Mouse (Mus musculus): ENCODE measurements at regions not wholly inside any gene's neighbourhood (a gene's known extent, or its start where the extent isn't known, plus 50 kb on each side); places are given as distances from the start of the nearest gene placed in this dataset.
A peak's percentile ranks its signal among the peaks of the same experiment; 100 is the strongest.

GRCm38 (mm10) chr13:10540197-10540940 lies 179.7 kb upstream of the Chrm3 start:
- no peaks in the 10 kb centered on the region for H3K27me3 ChIP-seq (ENCODE audit: insufficient read depth, low read length)
- no peak overlapping the region for H3K9ac ChIP-seq
- no peak overlapping the region for H3K4me3 ChIP-seq (ENCODE audit: low read depth, low read length)
- ATAC-seq (ENCODE audit: insufficient read depth): no peak
- no peaks in the 10 kb centered on the region for H3K36me3 ChIP-seq (ENCODE audit: insufficient read depth)
- 75% methylated on average over 8 of the region's 8 CpGs for WGBS
- no peaks in the 10 kb centered on the region for H3K4me1 ChIP-seq (ENCODE audit: insufficient read depth)
- TF ChIP-seq CTCF (IDR thresholded peaks at IDR 0.05; ENCODE audit: low read depth): no peak
- no peak overlapping the region for H3K27ac ChIP-seq (ENCODE audit: low read depth)
- H3K4me2 ChIP-seq: no peak overlapping the region
- DNase-seq: no peak
- no peaks in the 10 kb centered on the region for H3K9me3 ChIP-seq (ENCODE audit: low read depth, low read length)

GRCm38 (mm10) chr13:10538927-10539326 lies 178.3 kb upstream of the Chrm3 start:
- Histone ChIP-seq H3K4me2 (no peak overlapping the region), H3K4me1 (ENCODE audit: insufficient read depth) (no peaks in the 10 kb centered on the region), H3K27ac (ENCODE audit: low read depth) (no peak overlapping the region), H3K9me3 (ENCODE audit: low read depth, low read length) (no peaks in the 10 kb centered on the region), H3K27me3 (ENCODE audit: insufficient read depth, low read length) (no peaks in the 10 kb centered on the region), H3K36me3 (ENCODE audit: insufficient read depth) (no peaks in the 10 kb centered on the region), H3K9ac (no peak overlapping the region), H3K4me3 (ENCODE audit: low read depth, low read length) (no peak overlapping the region)
- TF ChIP-seq CTCF (IDR thresholded peaks at IDR 0.05; ENCODE audit: low read depth): peak; percentile 54
- WGBS: 80% methylated on average over 4 of the region's 4 CpGs
- DNase-seq: no peak
- ATAC-seq (ENCODE audit: insufficient read depth): no peak

GRCm38 (mm10) chr13:10527251-10527650 lies 166.6 kb upstream of the Chrm3 start:
- no peak overlapping the region for H3K4me3 ChIP-seq (ENCODE audit: low read depth, low read length)
- H3K36me3 ChIP-seq (ENCODE audit: insufficient read depth): no peaks in the 10 kb centered on the region
- no peaks in the 10 kb centered on the region for H3K4me1 ChIP-seq (ENCODE audit: insufficient read depth)
- ATAC-seq (ENCODE audit: insufficient read depth): no peak
- no peak overlapping the region for H3K9ac ChIP-seq
- H3K27ac ChIP-seq (ENCODE audit: low read depth): no peak overlapping the region
- no peak for TF ChIP-seq CTCF (IDR thresholded peaks at IDR 0.05; ENCODE audit: low read depth)
- no peaks in the 10 kb centered on the region for H3K9me3 ChIP-seq (ENCODE audit: low read depth, low read length)
- WGBS: 70% methylated on average over 2 of the region's 2 CpGs
- H3K27me3 ChIP-seq (ENCODE audit: insufficient read depth, low read length): no peaks in the 10 kb centered on the region
- DNase-seq: no peak
- no peak overlapping the region for H3K4me2 ChIP-seq

GRCm38 (mm10) chr13:10526470-10527207 lies 166.0 kb upstream of the Chrm3 start:
- DNase-seq (peak; percentile 54), ATAC-seq (ENCODE audit: insufficient read depth) (peak; percentile 44; the same call in 1 of the 2 replicates)
- Histone ChIP-seq H3K9me3 (ENCODE audit: low read depth, low read length) (no peaks in the 10 kb centered on the region), H3K4me1 (ENCODE audit: insufficient read depth) (no peaks in the 10 kb centered on the region), H3K36me3 (ENCODE audit: insufficient read depth) (no peaks in the 10 kb centered on the region), H3K9ac (no peak overlapping the region), H3K4me2 (no peak overlapping the region), H3K27me3 (ENCODE audit: insufficient read depth, low read length) (no peaks in the 10 kb centered on the region), H3K4me3 (ENCODE audit: low read depth, low read length) (no peak overlapping the region), H3K27ac (ENCODE audit: low read depth) (no peak overlapping the region)
- 52% methylated on average over 5 of the region's 5 CpGs for WGBS
- TF ChIP-seq CTCF (IDR thresholded peaks at IDR 0.05; ENCODE audit: low read depth): no peak

GRCm38 (mm10) chr13:10504211-10504610 lies 143.6 kb upstream of the Chrm3 start:
- H3K9ac ChIP-seq: no peak overlapping the region
- TF ChIP-seq CTCF (IDR thresholded peaks at IDR 0.05; ENCODE audit: low read depth): no peak
- H3K27me3 ChIP-seq (ENCODE audit: insufficient read depth, low read length): no peaks in the 10 kb centered on the region
- ATAC-seq (ENCODE audit: insufficient read depth) (no peak), DNase-seq (no peak)
- no peak overlapping the region for H3K4me3 ChIP-seq (ENCODE audit: low read depth, low read length)
- H3K27ac ChIP-seq (ENCODE audit: low read depth): no peak overlapping the region
- no peaks in the 10 kb centered on the region for H3K4me1 ChIP-seq (ENCODE audit: insufficient read depth)
- no peak overlapping the region for H3K4me2 ChIP-seq
- H3K36me3 ChIP-seq (ENCODE audit: insufficient read depth): no peaks in the 10 kb centered on the region
- WGBS: 27% methylated on average over 7 of the region's 7 CpGs
- H3K9me3 ChIP-seq (ENCODE audit: low read depth, low read length): no peaks in the 10 kb centered on the region

GRCm38 (mm10) chr13:10455323-10455722 lies 94.7 kb upstream of the Chrm3 start:
- no peak overlapping the region for H3K27ac ChIP-seq (ENCODE audit: low read depth)
- no peaks in the 10 kb centered on the region for H3K27me3 ChIP-seq (ENCODE audit: insufficient read depth, low read length)
- TF ChIP-seq CTCF (IDR thresholded peaks at IDR 0.05; ENCODE audit: low read depth): peak; percentile 39
- no peaks in the 10 kb centered on the region for H3K36me3 ChIP-seq (ENCODE audit: insufficient read depth)
- 89% methylated on average over 6 of the region's 6 CpGs for WGBS
- no peak overlapping the region for H3K4me2 ChIP-seq
- DNase-seq (no peak), ATAC-seq (ENCODE audit: insufficient read depth) (no peak)
- no peak overlapping the region for H3K9ac ChIP-seq
- H3K9me3 ChIP-seq (ENCODE audit: low read depth, low read length): no peaks in the 10 kb centered on the region
- H3K4me3 ChIP-seq (ENCODE audit: low read depth, low read length): no peak overlapping the region
- no peaks in the 10 kb centered on the region for H3K4me1 ChIP-seq (ENCODE audit: insufficient read depth)

GRCm38 (mm10) chr13:10454667-10455066 lies 94.0 kb upstream of the Chrm3 start:
- WGBS: 55% methylated on average over 4 of the region's 4 CpGs
- no peak overlapping the region for H3K4me2 ChIP-seq
- H3K36me3 ChIP-seq (ENCODE audit: insufficient read depth): no peaks in the 10 kb centered on the region
- peak; percentile 69 for ATAC-seq (ENCODE audit: insufficient read depth)
- no peaks in the 10 kb centered on the region for H3K27me3 ChIP-seq (ENCODE audit: insufficient read depth, low read length)
- H3K9me3 ChIP-seq (ENCODE audit: low read depth, low read length): no peaks in the 10 kb centered on the region
- no peak overlapping the region for H3K4me3 ChIP-seq (ENCODE audit: low read depth, low read length)
- H3K27ac ChIP-seq (ENCODE audit: low read depth): no peak overlapping the region
- no peaks in the 10 kb centered on the region for H3K4me1 ChIP-seq (ENCODE audit: insufficient read depth)
- no peak for DNase-seq
- no peak overlapping the region for H3K9ac ChIP-seq
- no peak for TF ChIP-seq CTCF (IDR thresholded peaks at IDR 0.05; ENCODE audit: low read depth)
